Mouse (Mus musculus): ENCODE measurements around the gene C2cd3. TPM values are rescaled to one million over a fixed set of nuclear protein-coding genes. Genes with fewer than 3 reads are reported as not detected.

Gene C2cd3
- total and polyA plus RNA-seq, 3 experiments, result 8.5 to 23.5 TPM; not detected in 1

- Histone ChIP-seq H3K9ac (ENCODE audit: control insufficient read depth, low read depth, low read length, poor library complexity, severe bottlenecking) (no peak overlapping the region), H3K9me3 (replicated peaks; ENCODE audit: insufficient read depth, low read length) (no peaks in the 10 kb centered on the region), H3K27ac (ENCODE audit: control insufficient read depth, low read depth, low read length) (no peak overlapping the region), H3K79me2 (ENCODE audit: control insufficient read depth, insufficient read depth, low read length, poor library complexity) (no peaks in the 10 kb centered on the region), H3K4me1 (ENCODE audit: control insufficient read depth in 1 of 2, insufficient read depth in 2 of 2, low read length in 2 of 2) (peaks cover 11 to 13% of the 10 kb centered on the region in 2 experiments), H3K36me3 (ENCODE audit: control insufficient read depth in 1 of 2, insufficient read depth in 2 of 2, low read length in 2 of 2) (peaks cover 3 to 8% of the 10 kb centered on the region in 2 experiments), H3K27me3 (ENCODE audit: control insufficient read depth in 1 of 2, insufficient read depth in 2 of 2, low read length in 2 of 2) (no peaks in the 10 kb centered on the region), H3K4me3 (ENCODE audit: control insufficient read depth in 1 of 2, insufficient read depth in 1 of 2, low read depth in 2 of 2, low read length in 2 of 2) (no peak overlapping the region)
- no peak for DNase-seq (ENCODE audit: low read depth, low spot score)
- no peak for TF ChIP-seq NELFE (IDR thresholded peaks at IDR 0.05; ENCODE audit: low read depth, low read length)
- TF ChIP-seq GATA1 (IDR thresholded peaks at IDR 0.05; ENCODE audit: low read depth, low read length), result no peak
- TF ChIP-seq MAZ (IDR thresholded peaks at IDR 0.05; ENCODE audit: low read depth, low read length), result no peak
- TF ChIP-seq E2F4 (IDR thresholded peaks at IDR 0.05; ENCODE audit: borderline replicate concordance, low read depth, low read length), result no peak
- no peak for TF ChIP-seq MYC (IDR thresholded peaks at IDR 0.05; ENCODE audit: low read depth, low read length)
- no peak for TF ChIP-seq JUND (IDR thresholded peaks at IDR 0.05; ENCODE audit: low read depth, low read length)
- TF ChIP-seq ETS1 (IDR thresholded peaks at IDR 0.05; ENCODE audit: low read depth, low read length), result no peak
- no peak for TF ChIP-seq CHD2 (IDR thresholded peaks at IDR 0.05; ENCODE audit: low read length)
- no peak for TF ChIP-seq SIN3A (IDR thresholded peaks at IDR 0.05; ENCODE audit: low read length)
- TF ChIP-seq USF1 (IDR thresholded peaks at IDR 0.05; ENCODE audit: low read depth, low read length), result no peak
- TF ChIP-seq CTCF (IDR thresholded peaks at IDR 0.05 in 2 of 3, conservative IDR thresholded peaks at IDR 0.05 in 1 of 3; ENCODE audit: control insufficient read depth in 1 of 3, insufficient read depth in 1 of 3, low read depth in 2 of 3, low read length in 3 of 3, poor library complexity in 1 of 3, severe bottlenecking in 1 of 3), result no peak
- no peak for TF ChIP-seq NRF1 (IDR thresholded peaks at IDR 0.05; ENCODE audit: insufficient read depth, low read depth, low read length, poor library complexity, severe bottlenecking)
- TF ChIP-seq MAX (IDR thresholded peaks at IDR 0.05; ENCODE audit: low read length), result no peak
- no peak for TF ChIP-seq POLR2AphosphoS2 (IDR thresholded peaks at IDR 0.05; ENCODE audit: low read length)
- no peak for TF ChIP-seq MAFK (IDR thresholded peaks at IDR 0.05; ENCODE audit: borderline replicate concordance, low read depth, low read length)
- no peak for TF ChIP-seq MXI1 (IDR thresholded peaks at IDR 0.05; ENCODE audit: low read depth, low read length)
- no peak for TF ChIP-seq RCOR1 (IDR thresholded peaks at IDR 0.05; ENCODE audit: low read depth, low read length)
These were observed 44.5 kb upstream of the C2cd3 start for GRCm38 (mm10) chr7:100327514-100327913.

DNA sequence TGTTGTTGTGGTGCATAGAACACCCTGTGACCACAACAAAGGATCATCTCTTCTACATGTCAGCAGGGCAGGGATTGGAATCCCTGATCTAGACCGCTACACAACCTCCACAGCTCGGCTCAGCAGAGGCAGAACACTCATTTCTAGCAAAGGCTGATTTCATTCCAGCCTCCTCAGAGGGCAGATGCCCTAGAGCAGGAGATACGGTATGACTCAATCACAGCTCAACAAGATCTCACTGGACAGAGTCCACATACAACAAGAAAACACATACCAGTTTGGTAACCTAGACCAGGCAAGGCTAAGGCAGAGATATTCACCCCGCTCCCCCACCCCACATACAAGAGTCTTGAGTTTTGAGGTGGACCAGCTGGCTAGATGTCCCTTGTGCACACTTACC is 43.4 kb upstream of the C2cd3 start:
- H3K27ac ChIP-seq (ENCODE audit: control insufficient read depth, low read depth, low read length), result no peak overlapping the region
- no peaks in the 10 kb centered on the region for H3K27me3 ChIP-seq (ENCODE audit: control insufficient read depth in 1 of 2, insufficient read depth in 2 of 2, low read length in 2 of 2)
- peaks cover 11 to 13% of the 10 kb centered on the region in 2 experiments for H3K4me1 ChIP-seq (ENCODE audit: control insufficient read depth in 1 of 2, insufficient read depth in 2 of 2, low read length in 2 of 2)
- no peak overlapping the region for H3K4me3 ChIP-seq (ENCODE audit: control insufficient read depth in 1 of 2, insufficient read depth in 1 of 2, low read depth in 2 of 2, low read length in 2 of 2)
- H3K9ac ChIP-seq (ENCODE audit: control insufficient read depth, low read depth, low read length, poor library complexity, severe bottlenecking), result no peak overlapping the region
- H3K36me3 ChIP-seq (ENCODE audit: control insufficient read depth in 1 of 2, insufficient read depth in 2 of 2, low read length in 2 of 2), result peaks cover 3 to 8% of the 10 kb centered on the region in 2 experiments
- no peak for TF ChIP-seq POLR2A (IDR thresholded peaks at IDR 0.05; ENCODE audit: control insufficient read depth in 1 of 2, insufficient read depth in 1 of 2, low read depth in 1 of 2, low read length in 2 of 2, poor library complexity in 1 of 2)
- no peak for TF ChIP-seq NELFE (IDR thresholded peaks at IDR 0.05; ENCODE audit: low read depth, low read length)
- TF ChIP-seq ZC3H11A (IDR thresholded peaks at IDR 0.05; ENCODE audit: low read depth, low read length), result no peak
- no peak for TF ChIP-seq UBTF (IDR thresholded peaks at IDR 0.05; ENCODE audit: borderline replicate concordance, insufficient read depth, low read depth, low read length)
- TF ChIP-seq E2F4 (IDR thresholded peaks at IDR 0.05; ENCODE audit: borderline replicate concordance, low read depth, low read length), result no peak
- TF ChIP-seq EP300 (IDR thresholded peaks at IDR 0.05; ENCODE audit: low read depth in 1 of 2, low read length in 2 of 2), result no peak
- no peak for TF ChIP-seq ETS1 (IDR thresholded peaks at IDR 0.05; ENCODE audit: low read depth, low read length)
- TF ChIP-seq MAFK (IDR thresholded peaks at IDR 0.05; ENCODE audit: borderline replicate concordance, low read depth, low read length), result no peak
- no peak for TF ChIP-seq ELF1 (IDR thresholded peaks at IDR 0.05; ENCODE audit: low read depth, low read length)
- no peak for TF ChIP-seq GATA1 (IDR thresholded peaks at IDR 0.05; ENCODE audit: low read depth, low read length)
- no peak for TF ChIP-seq ZNF384 (IDR thresholded peaks at IDR 0.05; ENCODE audit: low read depth, low read length)
- no peak for TF ChIP-seq MYB (IDR thresholded peaks at IDR 0.05; ENCODE audit: low read depth, low read length)
- TF ChIP-seq TAL1 (IDR thresholded peaks at IDR 0.05; ENCODE audit: low read length), result no peak
- no peak for TF ChIP-seq USF1 (IDR thresholded peaks at IDR 0.05; ENCODE audit: low read depth, low read length)
- no peak for TF ChIP-seq MXI1 (IDR thresholded peaks at IDR 0.05; ENCODE audit: low read depth, low read length)
- TF ChIP-seq CTCF (IDR thresholded peaks at IDR 0.05 in 2 of 3, conservative IDR thresholded peaks at IDR 0.05 in 1 of 3; ENCODE audit: control insufficient read depth in 1 of 3, insufficient read depth in 1 of 3, low read depth in 2 of 3, low read length in 3 of 3, poor library complexity in 1 of 3, severe bottlenecking in 1 of 3), result no peak
- no peak for TF ChIP-seq POLR2AphosphoS2 (IDR thresholded peaks at IDR 0.05; ENCODE audit: low read length)
- TF ChIP-seq HCFC1 (IDR thresholded peaks at IDR 0.05; ENCODE audit: low read depth, low read length), result no peak
- DNase-seq (ENCODE audit: low read depth, low spot score), result no peak
- no peaks in the 10 kb centered on the region for H3K79me2 ChIP-seq (ENCODE audit: control insufficient read depth, insufficient read depth, low read length, poor library complexity)
- no peaks in the 10 kb centered on the region for H3K9me3 ChIP-seq (replicated peaks; ENCODE audit: insufficient read depth, low read length)
